Mouse (Mus musculus) spleen, embryonic (tissue): ENCODE measurements at regions not wholly inside any gene's neighbourhood (a gene's known extent, or its start where the extent isn't known, plus 50 kb on each side); places are given as distances from the start of the nearest gene placed in this dataset.
"Not testable (repeated sequence)": the region's sequence is repeated elsewhere in the genome, so short reads cannot be mapped to it uniquely, and the experiment has no call there.

Experiments
- CTCF ChIA-PET: fragments of 350-600 bp; sonication (Branson Sonifier 250); formaldehyde crosslinking; loops from one replicate; lab custom pipeline; 2022; lab: Charles Lee

DNA sequence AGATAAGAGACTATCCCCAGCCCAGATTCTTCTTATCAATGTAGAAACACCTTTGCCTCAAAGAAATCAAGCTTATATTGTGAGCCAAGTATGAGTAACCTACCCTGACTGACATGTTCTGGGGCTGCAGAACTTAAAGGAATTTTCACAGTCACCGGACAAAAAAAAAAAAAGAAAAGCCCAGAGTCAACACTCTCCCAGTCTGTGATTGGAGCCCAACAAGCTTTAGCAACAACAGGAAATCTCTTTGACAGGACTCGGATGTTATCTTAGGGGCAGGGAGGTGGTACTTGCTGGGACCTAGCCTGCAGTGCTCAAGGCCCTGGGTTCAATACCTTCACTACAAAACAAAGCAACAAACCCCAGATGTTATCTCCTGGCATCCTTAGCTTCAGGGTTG lies 114.2 kb downstream of the Nectin1 start:
- CTCF ChIA-PET: no interaction called here

DNA sequence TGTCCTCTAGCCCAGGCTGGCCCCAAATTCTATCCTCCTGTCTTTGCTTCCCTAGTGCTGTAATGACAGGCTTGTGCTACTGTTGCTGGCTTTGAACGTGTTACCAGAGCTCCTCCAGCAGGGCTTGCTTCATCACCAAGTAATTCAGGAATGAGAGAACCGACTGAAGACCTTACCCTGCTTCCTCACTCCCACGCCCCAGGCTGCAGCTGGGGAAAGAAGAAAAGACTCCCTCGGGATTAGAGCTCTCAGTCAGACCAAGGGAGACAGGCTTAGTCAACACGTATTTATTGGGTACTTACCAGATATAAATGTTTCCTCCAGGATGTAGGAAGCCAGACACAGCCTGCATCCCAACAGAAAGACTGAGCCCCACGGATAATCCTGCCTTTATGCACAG lies 115.0 kb downstream of the Nectin1 start:
- CTCF ChIA-PET: no interaction called here

DNA sequence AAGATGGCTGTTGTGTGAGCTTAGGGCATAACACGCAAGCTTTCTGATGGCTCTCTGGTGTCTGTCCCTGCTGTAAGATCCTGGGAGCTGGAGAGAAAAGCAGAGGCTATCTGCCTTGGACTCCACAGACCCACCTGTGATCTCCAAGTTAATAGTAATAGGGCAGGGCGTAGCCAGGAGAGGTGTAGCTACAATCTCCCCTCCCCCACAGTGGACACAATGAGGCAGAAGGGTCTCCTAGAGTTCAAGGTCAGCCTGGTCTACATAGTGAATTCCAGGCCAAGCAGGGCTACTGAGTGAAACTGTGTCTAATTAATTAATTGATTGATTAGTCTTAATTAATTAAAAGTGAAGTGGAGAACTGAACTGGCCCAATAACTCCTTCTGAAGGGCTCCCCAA lies 116.5 kb downstream of the Nectin1 start:
- CTCF ChIA-PET: no interaction called here

DNA sequence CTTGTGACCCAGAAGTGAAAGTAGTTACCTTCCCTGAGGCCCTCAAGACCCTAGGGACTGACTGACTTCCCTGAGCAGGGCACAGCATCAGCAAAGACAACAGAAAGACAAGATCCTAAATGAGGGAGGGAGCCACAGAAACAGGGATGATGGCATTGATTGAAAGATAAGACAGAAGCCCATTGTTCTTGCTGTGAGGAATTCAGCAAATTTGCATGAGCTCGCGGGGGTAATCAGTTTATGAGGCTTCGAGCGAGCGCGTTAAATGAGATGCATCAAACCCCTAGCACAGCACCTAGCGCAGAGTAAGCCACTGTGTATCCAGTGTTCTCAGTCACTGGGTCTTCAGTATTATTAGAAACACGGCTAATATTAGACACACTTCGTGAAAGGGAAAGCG lies 117.6 kb downstream of the Nectin1 start:
- CTCF ChIA-PET: no interaction called here

DNA sequence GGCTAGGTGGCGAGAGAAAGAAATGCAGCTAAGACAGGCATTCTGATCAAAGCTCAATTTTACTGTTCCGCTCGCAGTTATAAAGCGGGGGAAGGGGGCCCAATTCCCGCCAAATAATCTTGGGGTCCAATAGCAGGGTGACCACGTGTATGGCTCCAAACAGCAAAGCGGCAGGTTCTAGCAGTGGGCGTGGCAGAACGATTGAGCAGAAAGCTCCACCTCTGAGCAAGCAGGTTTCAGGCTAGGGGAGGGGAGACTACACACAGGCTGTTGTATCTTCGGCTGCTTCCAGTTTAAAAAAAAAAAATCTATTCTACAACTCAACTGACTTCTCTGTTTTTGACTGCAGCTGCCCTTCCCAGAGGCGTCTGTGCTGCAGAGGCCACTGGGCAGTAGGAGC lies 118.2 kb downstream of the Nectin1 start:
- CTCF ChIA-PET: not testable (repeated sequence)

DNA sequence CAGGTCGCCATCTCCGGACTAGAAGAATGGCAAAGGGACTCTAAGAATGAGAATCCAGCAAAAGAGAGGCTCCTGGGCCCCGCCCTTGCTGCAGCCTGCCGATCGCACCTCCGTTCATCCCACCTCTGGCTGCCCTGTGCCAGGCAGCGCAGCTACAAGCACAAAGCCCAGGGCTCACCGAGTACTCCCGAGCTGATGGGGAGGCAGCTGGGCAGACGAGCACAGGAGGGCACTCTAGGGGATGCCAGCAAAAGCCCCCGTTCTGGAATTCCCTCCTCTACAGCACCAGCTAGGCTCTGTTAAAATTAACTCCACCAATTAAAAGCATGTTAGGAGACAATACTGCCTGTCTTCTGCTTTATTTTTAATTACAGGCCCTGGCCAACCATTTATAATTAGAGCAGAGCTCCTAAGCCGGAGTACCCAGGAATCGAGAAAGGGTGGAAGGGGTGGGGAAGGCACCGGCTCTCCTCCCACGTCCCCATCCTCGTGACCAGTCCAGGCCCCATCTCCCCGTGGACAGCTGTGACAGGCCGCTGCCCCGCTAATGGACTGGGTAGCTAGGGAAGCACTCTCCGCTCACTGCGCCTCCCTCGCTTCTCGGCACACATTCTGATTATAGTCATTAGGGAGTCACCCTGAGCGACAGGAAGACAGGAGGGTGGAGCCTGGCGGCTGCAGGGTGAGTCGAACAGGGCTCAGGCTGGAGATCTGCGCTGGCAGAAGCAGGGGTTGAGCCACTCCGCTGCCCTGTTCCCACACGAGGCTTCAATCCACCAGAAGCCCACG lies 120.0 kb downstream of the Nectin1 start:
- CTCF ChIA-PET: no interaction called here

DNA sequence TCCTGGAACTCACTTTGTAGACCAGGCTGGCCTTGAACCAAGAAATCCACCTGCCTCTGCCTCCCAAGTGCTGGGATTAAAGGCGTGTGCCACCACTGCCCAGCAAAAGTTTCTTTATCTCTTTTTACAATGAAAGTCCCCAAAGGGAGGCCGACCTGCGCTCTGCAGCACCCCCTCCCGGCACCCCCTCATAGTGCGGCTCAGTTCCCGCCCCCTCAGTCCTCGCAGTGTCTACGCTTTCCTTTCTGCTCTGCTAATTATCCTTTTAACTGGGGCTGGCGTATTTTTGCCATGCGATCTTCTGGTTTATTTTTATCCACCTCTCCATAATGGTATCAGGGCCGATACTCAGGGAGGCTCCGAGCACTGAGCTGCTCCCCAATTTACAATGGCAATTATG lies 123.0 kb downstream of the Nectin1 start:
- CTCF ChIA-PET: no interaction called here

DNA sequence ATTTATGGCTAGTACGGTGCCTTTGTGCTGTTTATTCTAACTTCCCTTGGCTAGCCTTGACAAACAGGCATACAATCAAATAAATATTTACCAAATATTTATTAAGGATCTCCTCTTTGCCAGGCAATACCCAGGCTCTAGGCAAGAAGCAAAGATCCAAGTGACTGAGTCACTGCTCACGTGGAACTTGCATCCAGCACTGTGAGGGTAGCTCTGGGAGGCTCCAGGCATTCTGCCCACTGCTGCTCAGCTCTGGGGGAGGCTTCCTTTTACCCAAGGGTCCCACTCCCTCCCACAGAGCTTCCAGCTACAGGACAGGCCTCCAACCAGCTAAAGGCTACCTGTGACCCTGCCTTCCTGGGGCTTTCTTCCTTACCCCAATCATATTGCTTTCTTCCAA lies 130.1 kb downstream of the Nectin1 start:
- CTCF ChIA-PET: no interaction called here

DNA sequence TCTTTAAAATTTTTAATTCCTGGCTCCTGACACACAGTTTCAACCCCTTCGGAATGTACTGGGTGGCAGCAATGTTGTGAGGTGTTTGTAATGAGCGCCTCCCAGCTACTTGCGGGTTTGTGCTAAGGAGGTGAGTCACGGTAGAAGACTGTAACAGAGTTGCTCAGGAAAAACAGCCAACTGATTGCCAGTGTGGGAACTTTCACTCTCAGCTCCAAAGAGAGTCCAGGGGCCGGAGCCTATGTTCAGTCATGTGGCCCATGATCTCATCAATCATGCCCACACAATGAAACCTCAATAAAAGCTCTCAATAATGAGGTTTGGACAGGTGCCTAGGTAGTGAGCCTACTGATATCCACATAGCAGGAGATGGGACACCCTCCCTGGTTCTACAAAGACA lies 130.5 kb downstream of the Nectin1 start:
- CTCF ChIA-PET: no interaction called here

DNA sequence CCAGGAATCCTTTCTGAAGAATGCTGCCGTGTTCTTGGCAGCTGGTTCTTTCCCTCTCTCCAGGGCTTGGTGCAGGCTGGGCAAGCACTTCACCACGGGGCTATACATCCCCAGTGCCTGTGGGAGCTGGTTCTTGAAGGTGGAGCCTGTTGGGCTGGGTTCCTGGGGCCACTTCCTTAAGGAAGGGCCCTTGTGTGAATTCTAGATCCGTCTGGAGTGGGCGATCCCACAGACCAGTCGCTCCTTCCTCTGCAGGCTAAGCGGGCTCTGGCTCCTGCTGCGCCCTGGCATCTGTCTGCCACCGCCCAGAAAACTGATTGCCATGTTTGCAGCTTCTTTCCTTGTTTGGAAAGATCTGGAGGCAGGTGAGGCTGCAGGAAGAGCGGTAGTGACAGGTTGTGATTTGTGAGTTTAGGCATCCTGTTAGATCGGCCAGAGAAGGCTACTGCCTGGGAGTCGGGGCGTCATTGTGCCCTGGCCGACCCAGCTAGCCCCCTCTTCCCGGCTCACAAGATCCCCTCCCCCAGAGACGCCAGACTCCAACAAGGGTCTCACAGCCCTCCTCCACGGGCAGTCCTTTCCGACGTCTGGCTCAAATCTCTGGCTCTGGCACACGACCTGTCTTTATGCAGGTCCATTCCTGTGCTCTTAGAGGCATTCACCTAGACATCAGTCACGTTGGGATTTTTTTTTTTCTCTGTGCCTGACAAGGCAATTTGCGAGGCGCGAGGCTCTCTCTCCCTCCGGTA lies 135.6 kb downstream of the Nectin1 start:
- CTCF ChIA-PET: no interaction called here

DNA sequence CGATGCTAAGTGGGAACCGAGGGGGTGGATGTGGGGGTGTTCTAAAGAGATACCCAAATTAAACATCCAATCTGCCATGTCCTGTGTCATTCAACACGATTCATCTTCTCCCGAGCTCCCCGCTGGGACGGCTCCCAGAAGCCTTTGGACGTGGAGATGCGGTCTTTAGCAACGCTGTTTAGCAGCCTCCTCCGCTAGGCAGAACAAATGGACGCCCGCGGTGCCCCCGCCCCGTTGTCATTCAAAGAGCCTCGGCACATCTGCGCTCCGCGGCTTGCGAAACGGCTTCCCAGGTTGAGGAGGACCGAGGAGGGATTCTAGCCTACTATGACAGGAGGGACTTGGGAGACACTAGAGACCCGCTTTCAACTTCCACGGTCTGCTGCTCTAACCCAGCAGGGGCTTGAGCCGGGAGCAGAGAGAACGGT lies 136.2 kb downstream of the Nectin1 start:
- CTCF ChIA-PET: no interaction called here

DNA sequence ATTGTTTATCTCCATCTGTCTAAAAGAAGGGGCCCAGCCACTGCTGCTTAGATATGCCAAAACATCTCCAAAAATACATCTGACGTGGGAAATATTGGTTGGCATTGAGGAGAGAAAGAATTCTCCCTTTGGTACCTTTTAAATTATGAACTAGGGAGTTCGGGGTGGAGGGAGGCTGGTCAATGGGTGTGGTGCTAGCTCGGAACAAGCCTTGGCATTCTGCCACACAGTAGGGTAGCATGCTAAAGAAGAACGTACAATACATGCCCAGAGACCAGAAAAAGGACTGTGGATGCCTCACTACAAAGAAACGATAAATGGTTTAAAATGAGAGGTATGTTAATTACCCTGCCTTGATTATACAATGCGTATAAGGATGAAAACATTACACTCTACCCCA lies 149.3 kb downstream of the Nectin1 start:
- CTCF ChIA-PET: no interaction called here

DNA sequence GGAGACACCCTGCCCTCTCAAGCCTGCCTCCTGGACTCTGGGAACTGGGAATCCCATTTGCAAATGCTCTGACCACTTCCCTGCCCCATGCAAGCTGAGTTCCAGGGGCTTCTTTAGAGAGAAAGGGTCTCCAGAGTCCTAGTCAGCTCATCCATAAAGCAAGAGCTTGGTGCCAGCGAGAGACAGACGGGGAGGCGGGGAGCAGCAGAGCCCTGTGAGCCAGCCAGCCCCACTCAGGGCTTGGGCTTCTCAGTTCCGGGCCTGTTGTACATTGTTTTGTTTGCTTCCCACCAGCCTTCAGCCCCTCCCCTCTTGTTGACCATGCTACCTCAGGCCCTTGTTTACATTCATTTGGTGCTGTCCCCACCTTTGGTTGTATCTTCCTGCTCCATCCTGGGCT lies 143.9 kb upstream of the Thy1 start:
- CTCF ChIA-PET: no interaction called here

DNA sequence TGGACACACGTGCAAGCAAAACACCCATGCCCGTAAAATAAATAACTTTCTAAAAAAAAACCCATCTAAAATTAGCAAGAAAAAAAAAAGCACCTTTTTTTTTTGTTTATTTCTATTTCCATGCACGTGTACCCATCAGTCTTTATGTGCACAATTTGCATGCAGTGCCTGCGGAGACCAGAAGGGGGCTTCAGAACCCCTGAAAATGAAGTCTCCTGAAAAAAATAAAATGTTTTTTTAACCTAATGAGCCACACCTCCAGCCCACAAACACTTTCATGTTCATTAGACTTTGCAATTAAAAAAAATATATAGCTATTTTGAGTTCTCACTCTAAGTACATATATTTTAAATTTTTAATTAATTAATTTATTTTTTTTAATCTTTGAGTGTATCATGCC lies 134.9 kb upstream of the Thy1 start:
- CTCF ChIA-PET: interaction anchor here (0.7 kb wide), 1 partner anchor 12 kb away, joined by 3 read pairs; no protein-coding TSS in a partner anchor

DNA sequence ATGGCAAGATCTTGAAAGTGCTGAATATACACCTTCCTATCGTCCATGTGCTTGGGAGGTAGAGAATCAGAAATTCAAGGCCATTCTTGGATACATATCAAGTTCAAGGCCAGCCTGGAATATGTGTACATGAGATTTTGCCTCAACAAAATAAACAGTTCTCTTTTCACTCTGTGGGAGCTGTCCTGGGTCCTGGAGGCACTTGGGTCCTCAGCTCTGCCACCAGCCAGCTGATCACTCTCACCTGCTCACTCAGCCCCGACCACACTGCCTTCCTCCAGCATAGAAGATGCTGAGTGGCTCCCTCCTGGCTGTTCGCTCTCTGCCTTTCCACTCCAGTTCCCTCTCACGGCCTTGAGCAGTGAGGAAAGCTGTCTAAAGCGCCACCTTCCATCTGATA lies 128.2 kb upstream of the Thy1 start:
- CTCF ChIA-PET: no interaction called here

DNA sequence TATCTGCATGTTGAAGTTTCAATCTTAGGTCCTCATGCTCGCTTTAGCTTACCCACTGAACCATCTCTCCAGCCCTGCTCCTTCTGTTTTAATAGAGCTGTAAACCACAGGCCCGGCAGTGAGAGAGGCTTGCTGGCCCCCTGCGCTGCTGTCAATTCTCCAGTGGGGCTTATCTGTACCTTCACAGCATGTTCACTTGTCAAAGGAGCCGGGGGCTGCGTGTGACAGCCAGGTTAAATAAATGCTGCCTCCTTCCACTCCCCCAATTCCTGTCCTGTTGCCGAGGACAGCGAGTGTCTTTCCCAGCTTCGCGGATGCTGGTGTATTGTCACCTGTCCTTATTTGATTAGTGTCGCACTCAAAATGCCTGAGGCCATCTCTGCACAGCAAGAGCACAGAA lies 125.7 kb upstream of the Thy1 start:
- CTCF ChIA-PET: no interaction called here

DNA sequence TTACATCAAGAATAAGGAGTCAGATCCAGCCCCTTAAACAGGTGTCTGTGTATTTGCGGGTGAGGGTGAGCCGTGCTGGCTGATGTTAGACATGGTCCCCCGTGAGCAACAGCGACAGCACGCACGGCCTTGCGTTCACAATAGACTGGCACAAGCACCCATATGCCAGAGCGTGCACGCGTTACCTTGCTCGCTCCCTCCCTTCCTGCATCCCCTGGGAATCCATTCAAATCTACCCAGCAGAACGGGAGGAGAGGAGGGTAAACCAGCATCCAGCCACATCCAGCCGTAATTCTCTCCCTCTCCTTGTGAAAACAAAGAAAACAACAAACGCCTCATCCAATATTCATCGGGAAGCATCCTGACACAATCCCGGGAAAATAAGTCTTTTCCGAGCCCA lies 124.2 kb upstream of the Thy1 start:
- CTCF ChIA-PET: no interaction called here

DNA sequence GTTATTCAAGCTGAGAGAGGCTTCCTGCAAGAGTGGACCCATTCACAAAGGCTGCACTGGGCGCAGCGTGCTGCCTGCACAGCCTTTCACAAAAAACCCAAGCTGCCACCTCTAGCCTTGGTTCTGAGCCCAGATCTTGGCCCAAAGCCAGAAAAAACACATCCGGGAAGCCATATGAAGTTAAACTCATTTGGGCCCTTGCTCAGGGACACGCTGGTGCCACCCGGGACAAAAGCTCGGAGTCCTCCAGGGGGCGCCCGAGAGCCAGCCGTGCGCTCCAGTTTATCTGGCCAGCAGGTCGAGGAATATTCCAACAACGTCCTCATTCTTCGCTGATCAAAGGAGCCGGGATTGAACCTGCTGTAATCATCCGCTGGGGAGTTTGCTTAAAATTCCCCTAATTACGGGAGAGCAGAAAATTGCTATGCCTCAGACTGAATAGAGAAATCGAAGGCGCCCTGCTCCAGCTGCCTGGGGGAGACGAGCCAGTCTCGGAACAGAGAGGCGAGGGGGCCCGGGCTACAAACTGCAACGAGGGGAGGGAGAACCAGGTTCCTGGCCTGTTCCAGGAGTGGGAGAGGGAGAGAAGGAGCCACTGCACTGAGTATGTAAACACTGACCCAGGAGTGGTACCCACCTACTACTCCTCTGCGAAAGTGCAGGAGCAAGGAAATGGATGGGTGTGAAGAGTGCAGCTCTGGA lies 123.0 kb upstream of the Thy1 start:
- CTCF ChIA-PET: interaction anchor here (0.6 to 0.7 kb wide), 2 partner anchors 12 to 74 kb away, joined by 3 to 5 read pairs; no protein-coding TSS in a partner anchor

DNA sequence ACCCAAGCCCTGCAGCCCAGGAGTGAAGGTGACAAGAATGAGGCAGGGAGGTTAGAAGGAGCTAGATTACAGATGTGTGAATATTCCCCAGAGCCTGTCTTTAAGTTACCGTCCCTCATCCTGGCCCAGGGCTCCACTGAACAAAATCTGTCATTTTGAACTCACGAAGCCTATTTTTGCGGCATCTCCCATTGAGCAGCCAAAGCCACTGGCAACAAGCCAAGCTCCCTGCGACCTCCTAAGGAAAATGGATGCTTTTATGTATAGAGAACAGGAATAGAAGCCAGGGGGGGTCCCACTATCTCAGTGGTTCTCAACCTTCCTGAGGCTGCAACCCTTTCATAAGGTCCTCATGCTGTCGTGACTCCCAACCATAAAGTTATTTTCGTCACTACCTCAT lies 121.0 kb upstream of the Thy1 start:
- CTCF ChIA-PET: no interaction called here

DNA sequence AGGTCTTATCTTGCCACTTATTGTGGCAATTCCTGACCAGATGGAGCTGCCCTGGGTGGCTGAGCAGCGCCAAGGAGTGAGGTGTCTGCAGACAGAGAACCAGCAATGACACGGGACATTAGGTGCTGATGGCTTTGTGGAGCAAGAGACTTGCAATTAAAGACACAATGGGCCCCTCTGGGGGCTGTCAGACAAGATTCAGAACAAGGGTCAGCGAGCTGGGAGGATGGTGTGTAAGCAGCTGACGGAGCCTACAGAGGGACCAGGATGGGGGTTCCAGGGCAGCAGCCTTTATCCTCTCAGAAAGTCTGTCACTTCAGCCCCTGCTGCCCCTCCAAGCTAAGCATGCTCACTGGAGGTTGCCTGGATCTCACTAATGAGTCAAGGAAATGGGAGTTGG lies 120.1 kb upstream of the Thy1 start:
- CTCF ChIA-PET: no interaction called here

DNA sequence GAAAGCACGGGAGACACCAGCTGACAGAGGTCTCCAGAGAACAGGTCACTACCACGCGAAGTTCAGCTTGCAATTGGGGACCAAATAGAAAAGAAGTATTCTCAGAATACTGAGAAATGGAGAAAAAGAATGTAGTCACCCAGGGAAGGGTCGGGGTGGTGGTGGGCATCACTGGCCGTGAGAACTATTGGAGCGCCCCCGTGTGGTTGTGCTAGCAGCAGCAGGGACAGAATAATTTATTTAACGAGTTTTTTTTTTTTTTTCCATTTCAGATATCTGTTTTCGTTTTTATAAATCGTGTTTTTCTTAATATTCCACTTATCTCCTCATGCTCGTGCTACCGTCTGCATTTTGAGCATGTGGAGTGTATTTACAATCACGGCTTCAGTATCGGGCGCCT lies 118.4 kb upstream of the Thy1 start:
- CTCF ChIA-PET: no interaction called here

DNA sequence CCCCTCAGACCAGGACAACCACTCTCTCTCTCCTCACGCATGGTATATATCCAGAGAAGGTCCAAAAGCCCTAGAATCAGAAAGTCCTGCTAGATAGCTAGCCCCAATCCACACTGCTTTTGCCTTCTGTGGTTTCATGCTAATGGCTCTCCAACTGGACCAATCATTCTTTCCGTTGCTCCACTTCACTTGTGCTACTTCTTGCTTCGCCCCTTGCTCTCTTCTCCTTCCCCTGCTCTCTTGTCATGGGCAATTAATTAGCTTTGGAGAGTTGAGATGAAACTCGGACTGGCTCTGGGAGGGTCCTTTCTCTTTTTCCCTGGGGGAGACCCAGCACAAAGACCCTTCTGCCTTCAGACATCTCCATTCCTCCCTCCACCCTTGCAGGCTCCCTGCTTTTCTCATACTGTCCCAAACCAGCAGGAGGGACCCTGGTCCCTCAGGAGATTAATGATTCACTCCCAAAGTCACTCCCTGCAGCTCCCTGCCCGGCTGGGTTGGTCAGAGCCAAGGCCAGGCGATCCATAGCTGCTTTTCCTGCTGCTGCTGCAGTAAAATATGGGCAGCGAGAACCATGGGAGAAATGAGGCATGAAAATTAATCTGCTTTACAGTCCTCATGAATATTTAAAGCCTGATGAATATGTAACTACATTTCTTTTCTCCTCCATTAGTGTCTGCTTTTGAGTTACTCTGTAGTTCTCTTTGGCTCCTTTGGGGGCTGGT lies 113.7 kb upstream of the Thy1 start:
- CTCF ChIA-PET: interaction anchor here (0.7 kb wide), 1 partner anchor 13 kb away, joined by 5 read pairs; no protein-coding TSS in a partner anchor
